Mouse (Mus musculus): ENCODE measurements around the gene Vps36.

Gene Vps36

GRCm38 (mm10) chr8:22192660-22193431 is at the start of gene Vps36:
Vps36 (plus strand) TSS chr8:22192809.
- peak; percentile 75 for DNase-seq (ENCODE audit: low read depth, low spot score)

DNA sequence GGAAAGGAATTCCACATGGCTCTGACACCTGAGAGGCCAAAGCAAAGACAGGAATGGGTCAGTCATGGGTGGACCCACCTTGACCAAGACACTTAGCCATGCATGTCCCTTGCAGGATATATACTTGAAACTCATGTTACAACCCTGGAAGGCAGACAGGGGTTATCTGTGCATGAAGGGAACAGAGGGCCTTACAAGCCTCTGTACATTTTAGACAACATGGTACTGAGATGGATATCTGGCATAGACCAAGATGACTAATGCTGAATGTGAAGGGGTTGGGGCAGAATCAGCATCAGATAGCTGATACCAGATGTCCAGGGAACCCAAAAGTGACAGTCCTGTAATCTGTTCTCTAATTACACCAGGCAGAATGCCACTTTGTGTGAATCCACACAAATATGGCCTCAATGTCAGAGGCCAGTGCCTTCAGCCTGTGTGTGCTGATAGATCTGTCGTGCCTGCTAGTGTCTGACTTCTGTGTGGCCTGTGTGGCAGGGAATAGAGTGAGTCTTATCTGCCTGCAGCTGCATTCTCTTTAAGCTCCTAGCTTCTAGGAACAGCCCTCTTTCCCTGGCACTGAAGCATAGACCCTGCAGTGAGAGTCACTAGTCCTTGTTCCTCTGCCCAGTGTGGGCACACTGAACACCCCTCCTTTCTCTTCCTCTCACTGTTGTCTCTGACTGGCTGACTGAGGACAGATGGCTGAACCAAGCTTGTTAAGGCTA is 48.7 kb upstream of the Vps36 start:
- no peak for DNase-seq (ENCODE audit: low read depth, low spot score)

DNA sequence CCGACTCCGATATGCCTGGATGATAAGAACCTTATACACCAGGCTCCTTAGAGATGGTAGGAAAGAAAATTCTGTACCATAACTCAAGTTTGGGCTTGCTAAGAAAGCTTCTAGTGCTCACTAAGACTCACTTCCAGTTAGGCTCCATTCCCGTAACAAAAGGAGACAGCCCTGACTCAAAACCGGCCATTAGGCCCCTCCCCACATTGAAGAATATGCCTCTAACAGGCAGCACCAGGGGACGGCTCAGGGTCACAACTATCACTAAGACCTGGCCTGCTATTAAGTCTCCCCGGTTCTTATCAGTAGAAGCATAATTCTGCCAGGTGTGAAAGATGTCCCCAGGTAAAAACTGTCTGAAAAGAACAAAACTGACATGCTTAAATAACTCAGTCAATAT is 46.8 kb upstream of the Vps36 start:
- DNase-seq (ENCODE audit: low read depth, low spot score), result no peak

GRCm38 (mm10) chr8:22147706-22148366 is 44.8 kb upstream of the Vps36 start:
- DNase-seq (ENCODE audit: low read depth, low spot score), result no peak

GRCm38 (mm10) chr8:22148367-22148740 is 44.3 kb upstream of the Vps36 start:
- DNase-seq (ENCODE audit: low read depth, low spot score), result no peak

DNA sequence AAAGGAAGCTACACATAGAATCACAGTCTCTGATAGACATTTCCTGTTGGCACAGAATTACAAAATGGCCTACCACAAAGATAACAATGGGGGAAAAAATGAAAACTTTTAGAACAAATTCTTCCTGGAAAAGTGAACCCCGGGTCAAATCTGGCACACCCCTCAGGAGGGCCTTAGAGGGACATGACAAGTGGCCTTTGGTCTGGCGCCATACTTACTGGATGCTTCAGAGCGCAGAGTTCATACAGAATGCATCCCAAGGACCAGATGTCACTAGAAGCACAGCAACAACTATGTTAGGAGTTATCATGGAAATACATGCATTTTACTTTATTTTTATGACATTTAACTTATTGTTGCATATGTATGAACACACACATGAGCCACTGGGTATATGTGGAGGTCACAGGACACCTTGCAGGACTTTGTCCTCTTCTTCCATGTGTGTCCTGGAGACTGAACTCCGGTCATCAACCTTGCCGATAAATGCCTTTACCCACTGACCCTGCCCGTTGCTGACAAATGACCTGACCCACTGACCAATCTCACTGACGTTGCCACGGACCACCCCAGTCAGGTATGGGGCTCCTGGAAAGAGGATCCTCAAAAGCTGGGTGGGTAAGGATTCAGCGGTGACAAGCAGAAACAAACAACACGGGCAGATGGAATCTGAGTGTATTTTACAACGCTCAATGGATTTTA is 42.8 kb upstream of the Vps36 start:
- DNase-seq (ENCODE audit: low read depth, low spot score), result no peak

DNA sequence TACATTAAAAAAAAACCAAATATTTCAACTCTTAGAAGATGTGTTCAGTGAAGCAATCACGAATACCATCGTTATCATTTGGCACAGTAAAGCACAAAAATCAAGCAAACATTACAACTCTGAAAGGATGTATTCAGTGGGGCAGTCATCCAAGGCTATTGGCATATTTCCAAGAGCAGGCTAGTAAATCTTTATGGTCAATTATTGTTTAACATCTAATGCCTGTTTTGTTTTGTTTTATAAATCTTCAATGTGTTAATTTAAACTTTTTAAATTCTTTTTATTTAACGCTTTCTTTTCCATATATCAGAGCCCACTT is 42.3 kb upstream of the Vps36 start:
- no peak for DNase-seq (ENCODE audit: low read depth, low spot score)

GRCm38 (mm10) chr8:22162206-22162605 is 30.4 kb upstream of the Vps36 start:
- no peak for DNase-seq (ENCODE audit: low read depth, low spot score)

- DNase-seq (ENCODE audit: low read depth, low spot score), result no peak
Observed at GRCm38 (mm10) chr8:22164431-22164830, 28.2 kb upstream of the Vps36 start.

DNA sequence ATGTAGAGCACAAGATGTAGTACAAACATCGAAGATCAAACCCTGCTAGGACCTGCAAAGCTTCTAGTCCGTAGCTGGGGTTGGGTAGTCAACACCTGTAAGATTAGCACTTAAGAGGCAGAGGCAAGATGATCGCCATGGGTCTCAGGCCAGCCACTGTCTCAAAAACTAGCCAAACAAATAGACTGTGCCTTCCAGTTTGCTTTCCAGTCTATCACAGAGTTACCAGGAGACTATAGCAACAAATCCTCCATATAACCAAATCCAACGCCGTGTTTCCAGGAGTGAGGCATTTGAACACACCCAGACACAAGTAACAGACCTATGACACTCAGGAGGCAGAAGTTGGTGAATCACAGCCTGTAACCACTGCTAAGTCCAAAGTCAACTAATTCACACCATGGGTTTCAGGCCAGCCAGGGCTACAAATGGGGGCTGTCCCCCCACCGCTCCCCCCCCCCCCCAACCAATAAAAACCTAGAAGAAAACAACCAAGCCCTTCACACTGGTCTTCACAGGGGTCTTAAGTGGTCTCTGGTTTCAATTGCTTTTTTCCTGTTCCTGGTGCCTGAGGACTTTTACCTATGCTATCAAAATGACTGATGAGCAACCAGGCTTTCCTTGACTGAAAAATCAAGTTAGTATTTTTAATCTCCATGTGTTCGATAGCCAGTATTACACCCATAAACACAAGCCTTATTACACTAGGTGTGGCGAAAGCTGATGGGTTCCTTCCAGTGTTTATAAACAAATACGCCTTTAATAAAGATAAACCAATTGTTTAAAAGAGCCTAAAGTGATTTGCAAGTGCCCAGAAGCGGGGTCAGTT is 27.1 kb upstream of the Vps36 start:
- no peak for DNase-seq (ENCODE audit: low read depth, low spot score)

- DNase-seq (ENCODE audit: low read depth, low spot score), result peak; percentile 84
Observed at GRCm38 (mm10) chr8:22166080-22166603, 26.5 kb upstream of the Vps36 start, which contains the start of gene Nek3. Nek3 (minus strand) TSS chr8:22166435.

DNA sequence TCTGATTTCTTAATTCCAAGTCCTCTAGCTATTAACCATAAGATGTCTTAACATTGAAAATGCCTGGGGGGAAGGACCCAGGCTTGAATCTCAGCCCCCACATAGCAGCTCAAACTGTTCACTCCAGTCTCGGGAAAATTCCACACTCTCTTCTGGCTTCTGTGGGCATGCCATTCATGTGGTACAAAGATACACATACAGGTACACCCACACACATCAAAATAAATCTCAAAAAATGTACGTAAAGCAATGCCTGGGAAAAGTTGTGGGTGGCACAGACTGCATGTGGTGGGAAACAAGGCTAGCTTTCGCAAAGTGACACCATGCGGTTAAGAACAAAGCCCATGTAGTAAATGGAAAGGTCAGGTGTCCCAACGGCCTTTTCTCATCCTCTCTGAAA is 23.4 kb upstream of the Vps36 start:
- DNase-seq (ENCODE audit: low read depth, low spot score), result no peak

DNA sequence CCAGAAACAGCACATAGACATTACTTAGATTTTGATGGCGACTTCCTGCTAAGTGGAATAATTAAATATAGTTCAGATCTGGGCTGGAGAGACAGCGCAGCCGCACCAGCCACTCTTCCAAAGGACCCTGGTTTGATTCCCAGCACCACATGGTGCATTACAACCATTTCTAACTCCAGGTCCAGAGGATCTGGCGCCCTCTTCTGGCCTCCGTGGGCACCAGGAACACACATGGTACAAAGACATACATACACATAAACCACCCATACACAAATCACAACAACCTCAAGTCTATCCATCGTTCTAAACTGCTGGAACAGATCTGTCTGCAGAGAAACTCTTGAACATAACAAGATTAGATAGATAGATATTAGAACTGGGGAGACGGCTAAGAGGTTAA is 16.6 kb upstream of the Vps36 start:
- DNase-seq (ENCODE audit: low read depth, low spot score), result no peak

- DNase-seq (ENCODE audit: low read depth, low spot score), result peak; percentile 26
Observed at GRCm38 (mm10) chr8:22184884-22185283, 7.7 kb upstream of the Vps36 start.

DNA sequence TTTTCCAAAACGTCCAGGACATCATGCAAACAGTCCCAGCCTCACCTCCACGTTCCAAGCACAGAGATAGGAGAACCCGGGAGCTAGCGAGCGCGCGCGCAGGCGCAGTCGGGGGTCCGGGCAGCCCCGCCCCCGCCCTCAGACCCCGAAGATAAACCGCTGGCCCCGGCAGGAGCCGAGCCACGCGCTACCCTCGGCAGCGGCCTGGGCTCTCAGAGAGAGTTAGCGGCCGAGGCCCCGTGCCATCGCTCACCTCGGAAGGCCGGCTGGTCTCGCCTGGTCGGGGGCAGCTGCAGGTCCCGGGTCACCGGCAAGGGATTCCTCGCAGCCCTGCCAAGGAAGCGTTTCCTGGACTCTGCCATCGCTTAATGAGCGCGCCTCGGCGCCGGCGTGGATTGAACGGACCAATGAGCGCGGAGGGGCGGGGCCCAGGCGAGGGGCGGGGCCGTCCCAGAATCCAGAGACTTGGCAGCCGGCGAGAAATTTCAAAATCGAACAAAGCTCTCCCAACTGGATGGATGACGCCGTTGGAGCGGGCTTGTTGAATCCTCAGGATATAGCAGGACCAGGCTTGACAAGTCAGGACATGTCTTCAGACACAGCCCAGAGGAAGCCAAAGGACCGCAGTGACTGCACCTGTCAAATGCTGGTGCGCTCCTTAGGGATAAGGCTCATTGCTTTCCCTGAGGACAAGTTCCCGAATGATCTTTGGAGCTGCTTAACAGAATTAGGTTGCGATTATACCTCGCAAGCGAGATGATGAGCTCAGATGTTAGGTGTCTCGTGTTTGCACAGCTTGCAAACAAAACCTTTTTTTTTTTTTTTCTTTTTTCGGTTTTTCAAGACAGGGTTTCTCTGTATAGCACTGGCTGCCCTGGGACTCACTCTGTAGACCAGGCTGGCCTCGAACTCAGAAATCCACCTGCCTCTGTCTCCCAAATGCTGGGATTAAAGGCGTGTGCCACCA is 6.9 kb upstream of the Vps36 start, which contains the start of gene Ckap2:
TSS of gene Ckap2 (minus strand) at position 389 of the 967 bp plus-strand sequence.
- DNase-seq (ENCODE audit: low read depth, low spot score), result peak; percentile 92

- no peak for DNase-seq (ENCODE audit: low read depth, low spot score)
Observed at GRCm38 (mm10) chr8:22193432-22194010, 912 bp downstream of the Vps36 start.

GRCm38 (mm10) chr8:22197914-22198313 is 5.3 kb downstream of the Vps36 start:
- no peak for DNase-seq (ENCODE audit: low read depth, low spot score)

GRCm38 (mm10) chr8:22199481-22199880 is 6.9 kb downstream of the Vps36 start:
- no peak for DNase-seq (ENCODE audit: low read depth, low spot score)

DNA sequence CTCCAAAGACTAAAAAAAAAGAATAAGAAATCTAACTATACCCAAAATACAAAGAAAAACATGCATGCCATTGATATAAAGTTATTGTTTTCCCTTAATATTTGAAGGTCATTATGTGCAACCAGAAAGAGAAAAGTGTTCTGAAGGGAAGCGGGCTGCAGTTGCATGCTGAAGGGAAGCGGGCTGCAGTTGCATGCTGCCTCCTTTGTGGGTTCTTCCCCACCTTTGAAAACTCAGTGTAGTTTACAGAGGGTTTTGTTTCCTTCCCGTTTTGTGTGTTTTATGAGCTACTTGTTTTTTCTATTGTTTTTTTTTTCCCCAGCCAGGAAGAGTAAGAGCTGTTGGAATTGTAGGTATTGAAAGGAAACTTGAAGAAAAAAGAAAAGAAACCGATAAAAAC is 14.9 kb downstream of the Vps36 start:
- DNase-seq (ENCODE audit: low read depth, low spot score), result no peak

All from embryo, embryonic 11.5 days (tissue).